35 mouse cellular contexts compared by ENCODE assay signal in the genomic region with DNA sequence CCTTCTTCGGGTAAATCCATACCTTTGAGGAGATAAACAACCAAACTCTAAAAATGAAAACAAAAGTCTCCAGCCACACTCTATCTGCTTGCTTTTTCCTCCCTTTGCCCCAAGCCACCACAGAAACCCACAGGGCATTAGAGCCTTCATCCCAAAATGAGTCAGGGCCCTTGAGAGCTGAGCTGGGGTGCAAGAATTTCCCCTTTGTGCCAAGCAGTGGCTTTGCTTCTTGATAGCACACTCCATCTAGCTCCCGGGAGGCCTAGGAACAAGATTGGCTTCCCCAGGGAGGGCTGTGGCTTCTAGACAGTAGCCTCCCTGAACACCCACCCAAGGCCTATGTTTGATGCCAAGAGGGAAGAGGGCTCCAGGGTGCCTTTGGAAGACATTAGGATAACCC. TPM values are rescaled to one million over a fixed set of nuclear protein-coding genes. Genes with fewer than 3 reads are reported as not detected.
"Had no signal": no experiment of that assay in that cellular context is flagged by ENCODE, and none has a peak within 500 bp of the region (broad histone marks: within the 10 kb centered on the region; RNA-seq: fewer than 3 reads in every experiment).

No protein-coding gene starts in this region.

- H3K4me3 ChIP-seq: limb, embryonic 10.5 days; limb, embryonic 12.5 days; limb, embryonic 13.5 days; limb, embryonic 15.5 days; liver, embryonic 12.5 days; liver, embryonic 13.5 days; liver, embryonic 15.5 days; lung, embryonic 15.5 days; megakaryocyte, embryonic 14.5 days; midbrain, embryonic 10.5 days; midbrain, embryonic 12.5 days; midbrain, embryonic 15.5 days; myocyte; neural tube, embryonic 12.5 days had no signal

- H3K36me3 ChIP-seq: liver, embryonic 13.5 days; liver, embryonic 15.5 days; lung, embryonic 15.5 days; midbrain, embryonic 10.5 days; midbrain, embryonic 12.5 days; midbrain, embryonic 15.5 days; neural tube, embryonic 12.5 days had no signal

- H3K27ac ChIP-seq: limb, embryonic 12.5 days; limb, embryonic 13.5 days; limb, embryonic 15.5 days; liver, embryonic 12.5 days; liver, embryonic 13.5 days; liver, embryonic 14.5 days; liver, embryonic 15.5 days; lung, embryonic 15.5 days; macrophage; midbrain, embryonic 10.5 days; midbrain, embryonic 12.5 days; midbrain, embryonic 15.5 days; neural tube, embryonic 12.5 days had no signal

- DNase-seq: left cerebral cortex, postnatal 4 days; liver; liver, embryonic 13.5 days; liver, postnatal 0 days; lung, adult 18-20 months; lung, adult 2 months; lung, embryonic 14.5 days; lung, postnatal 10 days; lung, postnatal 14 days; lung, postnatal 36 days; lung, postnatal 4 days; midbrain, embryonic 14.5 days had no signal

- H3K9ac ChIP-seq: limb, embryonic 12.5 days; limb, embryonic 13.5 days; limb, embryonic 15.5 days; liver, embryonic 12.5 days; liver, embryonic 13.5 days; liver, embryonic 14.5 days; liver, embryonic 15.5 days; liver, postnatal 0 days; lung, embryonic 14.5 days; lung, embryonic 15.5 days; midbrain, embryonic 12.5 days; midbrain, embryonic 15.5 days; neural tube, embryonic 12.5 days had no signal

- H3K9me3 ChIP-seq: limb, embryonic 10.5 days; limb, embryonic 12.5 days; limb, embryonic 13.5 days; limb, embryonic 15.5 days; liver, embryonic 12.5 days; liver, embryonic 13.5 days; liver, embryonic 15.5 days; lung, embryonic 15.5 days; megakaryocyte, embryonic 14.5 days; midbrain, embryonic 10.5 days; midbrain, embryonic 12.5 days; midbrain, embryonic 15.5 days; neural tube, embryonic 12.5 days had no signal

- H3K4me2 ChIP-seq: limb, embryonic 12.5 days; limb, embryonic 13.5 days; limb, embryonic 15.5 days; liver, embryonic 11.5 days; liver, embryonic 12.5 days; liver, embryonic 13.5 days; liver, embryonic 15.5 days; lung, embryonic 14.5 days; lung, embryonic 15.5 days; midbrain, embryonic 11.5 days; midbrain, embryonic 12.5 days; midbrain, embryonic 15.5 days; neural tube, embryonic 12.5 days had no signal

- ATAC-seq: liver, embryonic 12.5 days; liver, postnatal 0 days; lung, postnatal 0 days; midbrain, embryonic 15.5 days; midbrain, embryonic 16.5 days had no signal

RNA-seq across cellular contexts. Expression of gene Tbx21, which starts 16.6 kb away (rescaled TPM):
- total RNA-seq: left cerebral cortex, postnatal 10 days; megakaryocyte progenitor cell, adult 5-6 weeks had no signal
- polyA plus RNA-seq: limb, embryonic 11.5 days; limb, embryonic 12.5 days; limb, embryonic 15.5 days; liver, embryonic 11.5 days; liver, embryonic 12.5 days; liver, embryonic 13.5 days; lung, embryonic 14.5 days; lung, embryonic 16.5 days; myocyte; neural tube, embryonic 12.5 days had no signal
